Mouse (Mus musculus) small intestine, adult 2 months (tissue): ENCODE data around the gene Pold3. TPM values are rescaled to one million over a fixed set of nuclear protein-coding genes. Genes with fewer than 3 reads are reported as not detected.
A peak's percentile ranks its signal among the peaks of the same experiment; 100 is the strongest.

Source experiments
- H3K27ac ChIP-seq: fragments of 200-500 bp; 2 replicates; pipeline ENCODE4 v1.5.1; 2012; ENCODE audit warnings: low read depth, low read length, control low read depth, inconsistent platforms; ENCODE audit not compliant: insufficient read depth
- H3K27me3 ChIP-seq: fragments of 200-500 bp; 2 replicates; pipeline ENCODE4 v1.6.1; 2012; ENCODE audit warnings: mild to moderate bottlenecking, moderate library complexity, low read length, inconsistent platforms; ENCODE audit not compliant: control insufficient read depth, insufficient read depth
- H3K36me3 ChIP-seq: fragments of 200-500 bp; 2 replicates; pipeline ENCODE4 v1.6.1; 2012; ENCODE audit warnings: mild to moderate bottlenecking, low read length, control low read depth, inconsistent platforms; ENCODE audit not compliant: control insufficient read depth, insufficient read depth
- H3K4me1 ChIP-seq: fragments of 200-500 bp; 2 replicates; pipeline ENCODE4 v1.6.1; 2012; ENCODE audit warnings: low read length, inconsistent platforms, mixed read lengths; ENCODE audit not compliant: control insufficient read depth, insufficient read depth, insufficient read length
- H3K4me3 ChIP-seq: fragments of 200-500 bp; 2 replicates; pipeline ENCODE4 v1.5.1; 2012; ENCODE audit warnings: low read depth, mild to moderate bottlenecking, control low read depth, inconsistent platforms, low read length, moderate library complexity
- CTCF ChIP-seq: fragments of 200-500 bp; IDR thresholded peaks from 2 replicates; pipeline ENCODE4 v1.5.1; 2012; ENCODE audit warnings: low read depth, mild to moderate bottlenecking, control low read depth, inconsistent platforms, low read length, moderate library complexity, mixed read lengths; ENCODE audit not compliant: insufficient replicate concordance, insufficient read length; ENCODE audit errors: extremely low read depth
- POLR2A ChIP-seq: fragments of 200-500 bp; IDR thresholded peaks from 2 replicates; pipeline ENCODE4 v1.6.1; 2012; ENCODE audit warnings: low read depth, mild to moderate bottlenecking, control low read depth, inconsistent platforms, low read length, moderate library complexity
- WGBS: fragments of 180-500 bp; shearing (Covaris S2); methylation state at CpG from one replicate; pipeline ENCODE4 v1.1.7; 2018; 5-methylcytosine and 5-hydroxymethylcytosine counted together
- polyA plus RNA-seq: library from polyadenylated mRNA; depleted of rRNA; stranded (reverse); fragments of >200 nt; gene quantifications from 2 replicates; pipeline ENCODE4 v1.2.3, GENCODE M21; 2012

Pold3 gene
- polyA plus RNA-seq, 1 experiment: 4.2 TPM

DNA sequence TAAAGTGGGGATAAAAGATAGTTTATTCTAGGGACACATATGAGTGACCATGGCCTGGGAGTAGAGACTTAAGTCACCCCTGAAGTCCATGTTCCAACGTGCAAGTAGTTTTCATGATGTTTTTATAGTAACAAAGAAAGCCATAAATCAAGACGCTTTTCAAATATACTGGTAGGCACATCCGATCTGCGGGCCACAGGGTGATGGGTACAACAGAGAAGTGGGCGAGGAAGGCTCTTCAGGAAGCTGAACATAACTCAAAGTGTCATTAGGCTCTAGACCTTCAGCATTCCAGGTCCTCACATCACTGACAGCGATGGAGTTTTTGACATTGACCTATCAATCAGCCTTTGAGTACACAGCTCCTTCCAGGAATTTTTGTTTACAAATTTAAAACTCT lies 9.2 kb upstream of the Pold3 start:
- Histone ChIP-seq H3K27me3 (no peaks in the 10 kb centered on the region), H3K4me1 (peaks cover 13% of the 10 kb centered on the region; the same call in 1 of the 2 replicates), H3K36me3 (no peaks in the 10 kb centered on the region), H3K4me3 (no peak overlapping the region), H3K27ac (no peak overlapping the region)
- no peak for TF ChIP-seq CTCF
- TF ChIP-seq POLR2A: no peak
- 60% methylated on average over 6 of the region's 6 CpGs for whole genome bisulfite sequencing

DNA sequence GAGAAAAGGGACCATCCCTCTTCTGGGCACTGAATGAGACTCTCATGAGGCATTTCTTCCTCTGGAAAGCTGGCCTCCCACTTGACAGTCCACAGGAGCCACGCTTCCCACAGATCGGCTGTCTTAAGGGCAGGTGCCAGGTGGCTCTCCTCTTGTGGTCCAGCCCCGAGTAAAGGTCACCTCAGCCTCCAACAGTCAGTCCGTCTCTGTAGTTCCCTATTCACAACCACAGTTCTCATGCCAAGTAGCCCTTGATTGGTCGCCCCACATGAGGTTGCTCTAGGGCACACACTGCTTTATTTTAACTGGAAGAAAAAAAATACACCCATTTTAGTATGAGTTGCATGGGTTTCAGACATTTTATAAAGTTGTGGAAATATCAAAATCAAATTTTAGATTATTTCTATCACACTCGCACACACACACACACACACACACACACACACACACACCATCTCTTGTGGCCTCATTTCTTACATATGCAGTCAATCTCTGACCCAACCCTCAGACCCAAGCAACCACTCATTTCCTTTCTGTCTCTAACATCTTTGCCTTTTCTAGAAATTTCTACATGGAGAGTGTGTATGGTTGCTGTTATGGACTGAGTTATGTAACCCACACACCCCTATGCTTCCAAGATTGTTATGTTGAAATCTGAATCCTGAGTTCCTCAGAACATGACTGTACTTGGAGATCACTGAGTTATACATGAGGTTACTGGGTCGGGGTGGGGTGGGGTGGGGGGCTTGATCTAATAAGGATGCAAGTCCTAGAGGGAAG lies 7.1 kb upstream of the Pold3 start:
- no peaks in the 10 kb centered on the region for H3K27me3 ChIP-seq
- no peak overlapping the region for H3K4me3 ChIP-seq
- no peaks in the 10 kb centered on the region for H3K36me3 ChIP-seq
- peak overlapping the region; percentile 64 for H3K27ac ChIP-seq
- no peak for TF ChIP-seq CTCF
- WGBS: 33% methylated on average over 7 of the region's 7 CpGs
- H3K4me1 ChIP-seq: peaks cover 13% of the 10 kb centered on the region; the same call in 1 of the 2 replicates

DNA sequence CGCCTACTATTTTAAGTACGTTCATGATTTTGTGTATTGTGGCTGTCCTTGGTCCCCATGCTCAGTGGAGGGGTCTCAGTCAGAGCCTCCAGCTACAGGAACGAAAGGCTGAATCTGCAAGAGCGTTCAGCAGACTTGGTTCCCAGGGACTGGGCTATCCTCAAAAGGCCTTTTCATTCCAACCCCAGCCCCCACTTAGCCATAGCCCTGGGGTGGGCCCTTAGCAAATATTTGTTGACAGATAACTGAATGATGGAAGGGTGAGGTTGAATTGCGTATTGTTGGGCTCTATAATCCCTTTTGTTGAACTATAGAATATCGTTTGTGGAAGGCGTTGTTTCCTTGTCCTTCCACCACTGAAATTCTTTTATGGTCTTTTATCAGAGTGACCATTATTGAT lies 5.1 kb upstream of the Pold3 start:
- no peaks in the 10 kb centered on the region for H3K27me3 ChIP-seq
- WGBS: 41% methylated on average over 7 of the region's 7 CpGs
- peaks cover 13% of the 10 kb centered on the region; the same call in 1 of the 2 replicates for H3K4me1 ChIP-seq
- no peak overlapping the region for H3K4me3 ChIP-seq
- peak overlapping the region; percentile 63; the same call in 1 of the 2 replicates for H3K27ac ChIP-seq
- no peaks in the 10 kb centered on the region for H3K36me3 ChIP-seq
- TF ChIP-seq CTCF (no peak), POLR2A (no peak)

DNA sequence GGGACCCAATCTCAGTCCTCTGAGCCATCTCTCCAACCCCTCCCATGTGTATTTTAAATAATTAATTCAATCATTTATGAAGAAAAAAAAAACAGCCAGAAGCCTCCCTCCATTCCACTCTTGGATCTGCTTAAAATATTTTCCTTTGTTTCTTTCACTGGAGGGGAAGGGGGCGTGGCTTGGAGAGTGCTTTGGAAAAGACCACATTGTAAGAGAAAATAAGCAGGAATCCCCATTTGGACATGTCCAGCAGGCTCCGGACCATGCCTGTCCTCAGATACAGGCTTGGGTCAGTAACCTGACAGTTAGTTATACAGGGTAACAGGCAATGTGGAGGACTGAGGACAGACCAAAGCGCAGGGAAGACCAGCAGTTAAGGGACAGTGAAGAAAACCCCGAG lies 3.8 kb upstream of the Pold3 start:
- Histone ChIP-seq H3K27me3 (no peaks in the 10 kb centered on the region), H3K36me3 (no peaks in the 10 kb centered on the region), H3K27ac (peak overlapping the region; percentile 20; the same call in 1 of the 2 replicates), H3K4me1 (peaks cover 13% of the 10 kb centered on the region; the same call in 1 of the 2 replicates), H3K4me3 (no peak overlapping the region)
- WGBS: 54% methylated on average over 4 of the region's 4 CpGs
- TF ChIP-seq POLR2A: no peak
- no peak for TF ChIP-seq CTCF

DNA sequence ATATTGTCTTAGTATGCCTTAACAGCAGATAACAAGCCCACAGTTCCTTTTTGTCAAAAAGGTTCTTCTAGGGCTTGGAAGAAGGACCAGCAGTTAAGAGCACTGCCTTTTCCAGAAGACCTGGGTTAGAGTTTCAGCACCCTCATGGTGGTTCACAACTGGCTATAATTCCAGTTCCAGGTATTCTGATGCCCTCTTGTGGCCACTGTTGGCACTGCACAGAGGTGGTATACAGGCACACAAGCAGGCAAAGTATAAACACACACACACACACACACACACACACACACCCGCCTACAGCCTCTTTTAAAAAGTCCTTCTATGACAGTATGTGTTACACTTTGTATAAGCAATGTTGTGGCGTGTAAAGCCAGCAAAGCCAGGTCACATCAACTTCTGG lies 2.8 kb upstream of the Pold3 start:
- Histone ChIP-seq H3K36me3 (no peaks in the 10 kb centered on the region), H3K27me3 (no peaks in the 10 kb centered on the region), H3K4me1 (peaks cover 13% of the 10 kb centered on the region; the same call in 1 of the 2 replicates), H3K4me3 (no peak overlapping the region), H3K27ac (no peak overlapping the region)
- 73% methylated on average over 2 of the region's 2 CpGs for WGBS
- TF ChIP-seq CTCF (peak; percentile 69; the same call in 1 of the 2 replicates), POLR2A (no peak)

DNA sequence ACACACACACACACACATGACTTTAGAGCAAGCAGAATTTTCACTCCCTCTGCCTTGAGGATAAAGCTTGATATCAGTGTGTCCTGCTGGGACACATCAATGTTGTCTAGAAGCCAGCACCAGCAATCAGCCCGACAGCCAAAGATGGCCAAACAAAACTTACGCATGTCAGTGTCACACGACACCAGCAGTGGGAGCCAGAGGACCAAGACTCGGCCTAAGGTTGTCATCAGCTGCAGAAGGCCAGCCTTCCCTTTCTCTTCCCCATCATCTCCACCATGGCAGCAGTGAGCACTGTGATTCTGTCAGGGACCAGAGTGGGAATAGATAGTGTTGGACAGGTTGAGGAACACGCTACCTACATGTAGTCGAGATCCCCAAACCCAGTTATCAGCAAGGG lies 2.1 kb upstream of the Pold3 start:
- 25% methylated on average over 6 of the region's 6 CpGs for WGBS
- Histone ChIP-seq H3K4me1 (peaks cover 11% of the 10 kb centered on the region; the same call in 1 of the 2 replicates), H3K27me3 (no peaks in the 10 kb centered on the region), H3K27ac (no peak overlapping the region), H3K36me3 (peaks cover 5% of the 10 kb centered on the region; the same call in 1 of the 2 replicates), H3K4me3 (no peak overlapping the region)
- TF ChIP-seq POLR2A (no peak), CTCF (peak; percentile 76; the same call in 1 of the 2 replicates)

DNA sequence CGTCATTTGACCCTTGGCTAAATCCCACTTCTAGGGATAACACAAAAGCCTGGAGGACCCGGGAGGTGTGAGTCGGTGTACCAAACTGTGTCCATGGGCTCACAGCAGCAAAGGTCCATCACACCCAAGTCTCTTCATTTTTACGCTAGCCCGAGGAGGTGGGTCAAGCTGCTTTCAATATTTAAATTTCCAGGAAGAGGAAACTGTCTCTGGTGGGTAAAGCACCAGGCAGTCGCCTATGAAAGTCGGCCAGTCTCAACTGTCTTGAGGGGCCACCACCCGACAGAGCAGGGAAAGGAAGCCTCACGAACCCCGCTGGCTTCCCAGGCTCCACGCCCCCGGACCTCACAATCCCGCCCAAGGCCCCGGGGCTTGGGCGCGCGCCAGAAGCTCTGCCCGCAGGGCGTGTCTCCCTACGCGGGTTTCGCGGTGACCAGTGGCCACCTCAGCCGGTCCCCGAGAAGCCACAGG lies 539 bp downstream of the Pold3 start:
- Histone ChIP-seq H3K27me3 (no peaks in the 10 kb centered on the region), H3K4me1 (no peaks in the 10 kb centered on the region; the same call in 1 of the 2 replicates), H3K27ac (peak overlapping the region; percentile 61), H3K4me3 (peak overlapping the region; percentile 86), H3K36me3 (peaks cover 15% of the 10 kb centered on the region)
- under 1% methylated on average over 25 of the region's 25 CpGs for WGBS
- no peak for TF ChIP-seq CTCF
- TF ChIP-seq POLR2A: no peak; the same call in 1 of the 2 replicates
